Mouse (Mus musculus): ENCODE measurements around the gene Abhd8. TPM values are rescaled to one million over a fixed set of nuclear protein-coding genes. Genes with fewer than 3 reads are reported as not detected.

Abhd8 gene
- 96.5 TPM for polyA plus RNA-seq (2017; shearing (Covaris generic))

GRCm38 (mm10) chr8:71463188-71464033 is at the start of gene Abhd8:
TSS of gene Abhd8 (minus strand) at chr8:71463655.

DNA sequence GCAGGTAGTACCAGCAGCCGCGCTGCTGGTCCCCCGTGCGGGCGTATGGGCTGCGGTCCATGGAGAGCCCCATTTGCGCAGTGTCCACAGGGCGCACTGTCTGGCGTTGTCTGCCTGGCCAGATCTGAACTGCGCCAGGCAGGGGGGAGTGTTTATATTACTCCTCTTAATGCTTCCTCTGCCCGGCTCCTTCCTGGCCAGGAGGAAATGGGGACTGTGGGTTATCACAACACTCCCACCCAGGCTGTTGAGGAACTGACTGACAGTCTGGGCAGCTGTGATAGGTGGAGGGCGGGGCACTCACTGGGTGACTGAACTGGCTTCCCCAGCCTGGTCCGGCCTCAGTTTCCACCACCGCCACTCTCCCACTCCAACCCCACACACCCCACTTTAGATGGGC is 48.2 kb upstream of the Abhd8 start, which contains the start of gene Plvap:
Gene Plvap, minus strand, starts transcription at position 109 of the 400 bp plus-strand sequence.

DNA sequence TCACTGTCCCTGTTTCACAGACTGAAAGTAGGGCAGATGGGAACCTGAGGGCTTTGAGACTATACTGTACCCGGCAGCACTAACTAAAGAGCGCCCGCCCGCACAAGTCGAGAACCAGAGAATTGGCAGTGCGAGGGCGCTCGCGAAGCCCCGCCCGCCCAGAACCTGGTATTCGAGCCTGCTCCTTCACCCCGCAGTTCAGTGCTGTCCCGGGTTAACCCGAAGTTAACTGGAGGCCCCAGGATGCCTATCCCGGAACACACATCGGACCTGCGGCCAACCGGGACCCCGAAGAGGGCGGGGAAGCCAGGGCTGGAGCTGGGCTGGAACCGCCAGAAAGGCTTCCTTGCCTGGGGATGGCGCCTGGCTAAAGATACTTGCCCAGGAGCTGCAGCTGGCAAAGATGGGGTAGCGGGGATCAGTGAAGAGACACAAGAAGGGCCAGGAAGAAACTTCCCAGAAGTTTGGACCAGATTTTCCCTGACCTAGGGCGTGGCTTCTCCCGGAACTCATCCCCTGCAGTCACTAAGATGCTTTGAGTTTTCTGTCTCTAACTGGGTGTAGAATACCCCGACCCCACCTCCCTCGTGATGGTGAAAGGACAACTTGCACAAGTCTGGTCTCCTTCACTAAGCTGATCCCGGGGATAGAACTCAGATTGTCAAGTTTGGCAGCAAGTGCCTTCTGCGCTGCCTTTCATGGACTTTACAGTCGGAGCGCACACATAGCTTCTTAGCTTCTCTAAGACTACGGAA is 24.4 kb upstream of the Abhd8 start, which contains the start of gene Gtpbp3:
Gene Gtpbp3, plus strand, starts transcription at position 413 of the 755 bp plus-strand sequence.

GRCm38 (mm10) chr8:71485142-71486135 is 22.0 kb upstream of the Abhd8 start, which contains the start of gene Ano8:
TSS of gene Ano8 (minus strand) at chr8:71485963.

DNA sequence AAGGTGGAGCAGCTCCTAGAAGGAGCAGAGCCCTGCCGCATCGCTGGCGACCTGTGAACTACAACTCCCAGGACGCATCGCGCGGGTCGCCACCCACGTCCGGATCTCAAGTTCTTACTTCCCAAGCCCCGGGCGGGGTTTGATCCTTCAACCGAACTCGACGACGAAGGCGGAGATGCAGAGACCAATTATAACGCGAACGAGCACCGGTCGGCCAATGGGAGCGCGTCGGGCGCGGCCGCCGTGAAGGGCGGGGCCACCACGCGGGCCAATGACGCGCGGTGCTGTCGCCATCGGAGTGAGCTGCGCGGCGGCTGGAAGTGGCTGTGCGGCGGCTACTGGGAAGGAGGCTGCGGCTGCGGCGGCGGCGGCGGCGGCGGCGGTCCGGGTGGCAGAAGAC is 5.5 kb upstream of the Abhd8 start, which contains the start of gene Dda1:
Gene Dda1, plus strand, starts transcription at position 284 of the 400 bp plus-strand sequence.

GRCm38 (mm10) chr8:71464513-71465500 is 1.4 kb upstream of the Abhd8 start, which contains the start of gene Mrpl34:
TSS of gene Mrpl34 (plus strand) at chr8:71464959.

Other genes starting within 250 kb of the Abhd8 start
- 37.5 TPM for gene Myo9b, start 190.9 kb downstream of the Abhd8 start, polyA plus RNA-seq (2017; shearing (Covaris generic))
- gene Haus8, start 190.7 kb downstream of the Abhd8 start, polyA plus RNA-seq (2017; shearing (Covaris generic)), result 36.9 TPM
- gene Use1, start 96.8 kb downstream of the Abhd8 start, polyA plus RNA-seq (2017; shearing (Covaris generic)), result 167 TPM
- 5.9 TPM for gene Ocel1, start 92.4 kb downstream of the Abhd8 start, polyA plus RNA-seq (2017; shearing (Covaris generic))
- gene Nr2f6, start 81.7 kb downstream of the Abhd8 start, polyA plus RNA-seq (2017; shearing (Covaris generic)), result 0.31 TPM
- gene Ushbp1, start 67.9 kb downstream of the Abhd8 start, polyA plus RNA-seq (2017; shearing (Covaris generic)), result 0.06 TPM
- gene Babam1, start 66.8 kb downstream of the Abhd8 start, polyA plus RNA-seq (2017; shearing (Covaris generic)), result 124 TPM
- gene Ankle1, start 57.6 kb downstream of the Abhd8 start, polyA plus RNA-seq (2017; shearing (Covaris generic)), result 2.1 TPM
- 99.9 TPM for gene Mrpl34, start 1.3 kb upstream of the Abhd8 start, polyA plus RNA-seq (2017; shearing (Covaris generic))
- 70.3 TPM for gene Dda1, start 5.5 kb upstream of the Abhd8 start, polyA plus RNA-seq (2017; shearing (Covaris generic))
- 0.12 TPM for gene Ano8, start 22.3 kb upstream of the Abhd8 start, polyA plus RNA-seq (2017; shearing (Covaris generic))
- gene Gtpbp3, start 24.4 kb upstream of the Abhd8 start, polyA plus RNA-seq (2017; shearing (Covaris generic)), result 6.3 TPM
- gene Plvap, start 48.1 kb upstream of the Abhd8 start, polyA plus RNA-seq (2017; shearing (Covaris generic)), result 0.23 TPM
- gene Ccdc194, start 62.1 kb upstream of the Abhd8 start, polyA plus RNA-seq (2017; shearing (Covaris generic)), result not detected
- gene Bst2, start 73.8 kb upstream of the Abhd8 start, polyA plus RNA-seq (2017; shearing (Covaris generic)), result 203 TPM
- gene Mvb12a, start 79.3 kb upstream of the Abhd8 start, polyA plus RNA-seq (2017; shearing (Covaris generic)), result 102 TPM
- 0.39 TPM for gene Tmem221, start 95.2 kb upstream of the Abhd8 start, polyA plus RNA-seq (2017; shearing (Covaris generic))
- 0.16 TPM for gene Nxnl1, start 102.9 kb upstream of the Abhd8 start, polyA plus RNA-seq (2017; shearing (Covaris generic))
- gene Slc27a1, start 105.2 kb upstream of the Abhd8 start, polyA plus RNA-seq (2017; shearing (Covaris generic)), result 11.9 TPM
- gene Pgls, start 128.5 kb upstream of the Abhd8 start, polyA plus RNA-seq (2017; shearing (Covaris generic)), result 26.4 TPM
- gene Fam129c, start 134.0 kb upstream of the Abhd8 start, polyA plus RNA-seq (2017; shearing (Covaris generic)), result 7.1 TPM
- gene Colgalt1, start 147.3 kb upstream of the Abhd8 start, polyA plus RNA-seq (2017; shearing (Covaris generic)), result 3.7 TPM
- 0.46 TPM for gene Unc13a, start 208.1 kb upstream of the Abhd8 start, polyA plus RNA-seq (2017; shearing (Covaris generic))
- gene Jak3, start 212.6 kb upstream of the Abhd8 start, polyA plus RNA-seq (2017; shearing (Covaris generic)), result 171 TPM
- 24.7 TPM for gene Insl3, start 225.6 kb upstream of the Abhd8 start, polyA plus RNA-seq (2017; shearing (Covaris generic))
- gene B3gnt3, start 238.1 kb upstream of the Abhd8 start, polyA plus RNA-seq (2017; shearing (Covaris generic)), result 5.7 TPM